Mouse (Mus musculus) frontal cortex, postnatal 14 days (tissue): ENCODE results near the gene Coq2.

Experiments used
- DNase-seq, 2 experiments: peaks; one replicate each; pipeline ENCODE4 v3.0.0; 2022; ENCODE audit warnings: low spot score in 2 of 2

The Coq2 gene

DNA sequence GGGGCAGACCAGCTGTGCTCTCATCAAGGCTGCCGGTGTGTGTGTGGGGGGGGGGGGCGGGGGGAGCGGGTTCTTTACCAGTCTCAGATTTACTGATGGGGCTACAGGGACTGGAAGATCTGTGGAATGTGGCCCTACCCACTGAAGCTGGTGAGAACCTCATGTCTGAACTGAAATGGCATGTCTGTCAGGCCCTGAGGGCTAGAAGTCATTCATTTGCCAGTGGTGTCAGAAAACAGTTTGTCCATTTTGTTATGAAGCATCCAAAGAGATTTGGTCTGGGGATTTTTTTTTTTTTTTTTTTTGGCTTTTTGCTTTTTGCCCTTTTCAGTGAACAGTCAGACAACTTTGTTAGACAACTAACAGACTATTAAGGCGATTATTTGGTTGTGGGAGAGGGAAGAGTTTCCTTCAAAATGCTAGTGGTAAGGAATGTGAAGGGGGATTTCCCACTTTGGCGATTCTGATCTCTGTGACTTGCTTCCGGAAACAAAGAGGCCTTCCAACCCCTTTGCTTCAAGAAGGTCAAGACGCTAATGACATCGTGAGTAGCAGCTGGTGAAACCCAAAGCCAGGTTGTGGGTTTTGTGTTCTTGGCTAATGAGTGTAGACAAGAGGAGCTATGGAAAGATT is 52.9 kb downstream of the Coq2 start:
- no peak for DNase-seq

DNA sequence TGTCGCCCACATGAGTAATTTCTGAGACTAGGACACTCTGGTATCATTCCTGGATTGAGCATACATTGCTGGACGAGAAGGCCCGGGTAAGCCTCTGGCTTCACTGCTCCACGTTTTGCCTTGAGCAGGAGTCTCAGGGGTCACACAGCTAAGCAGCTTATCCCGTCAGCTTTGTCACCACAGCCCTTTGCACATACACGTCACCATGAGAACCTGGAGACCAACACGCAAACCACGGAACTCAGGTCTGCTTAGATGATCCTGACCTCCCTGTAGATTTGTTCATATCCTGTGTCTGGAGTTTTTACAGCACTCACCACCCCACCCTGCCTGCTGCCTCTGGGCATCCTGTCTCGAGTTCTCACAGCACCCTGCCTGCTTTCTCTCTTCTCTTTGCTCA is 54.0 kb downstream of the Coq2 start:
- DNase-seq, result no peak

DNA sequence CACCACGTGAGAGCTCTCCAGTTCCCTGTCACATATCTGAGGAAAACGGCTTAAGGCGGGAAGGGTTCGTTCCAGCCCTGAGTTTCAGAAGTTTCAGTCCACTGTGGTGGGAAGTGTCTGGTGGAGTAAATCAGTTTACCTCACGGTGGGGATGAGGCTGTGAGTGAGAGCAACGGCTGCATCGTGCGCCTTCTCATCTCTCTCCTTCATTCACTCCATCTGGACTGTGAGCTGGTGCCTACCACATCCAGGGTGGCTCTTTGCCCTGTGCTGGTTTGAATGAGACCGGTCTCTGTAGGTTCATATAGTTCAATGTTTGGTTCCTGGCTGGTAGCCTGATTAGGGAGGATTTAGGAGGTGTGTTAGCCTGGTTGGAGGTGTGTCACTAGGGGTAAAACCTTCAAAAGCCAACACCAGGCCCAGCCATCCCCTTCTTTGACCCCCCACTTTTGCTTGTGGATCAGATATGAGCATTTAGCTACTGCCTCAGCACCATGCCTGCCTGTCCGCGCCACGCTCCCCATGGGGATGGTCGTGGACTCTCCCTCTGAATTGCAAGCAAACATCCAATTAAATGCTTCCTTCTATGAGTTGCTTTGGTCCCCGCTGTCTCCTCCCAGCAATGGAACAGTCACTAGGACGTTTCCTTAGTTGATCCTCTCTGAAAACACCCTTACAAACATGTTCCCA is 55.2 kb downstream of the Coq2 start:
- no peak for DNase-seq

DNA sequence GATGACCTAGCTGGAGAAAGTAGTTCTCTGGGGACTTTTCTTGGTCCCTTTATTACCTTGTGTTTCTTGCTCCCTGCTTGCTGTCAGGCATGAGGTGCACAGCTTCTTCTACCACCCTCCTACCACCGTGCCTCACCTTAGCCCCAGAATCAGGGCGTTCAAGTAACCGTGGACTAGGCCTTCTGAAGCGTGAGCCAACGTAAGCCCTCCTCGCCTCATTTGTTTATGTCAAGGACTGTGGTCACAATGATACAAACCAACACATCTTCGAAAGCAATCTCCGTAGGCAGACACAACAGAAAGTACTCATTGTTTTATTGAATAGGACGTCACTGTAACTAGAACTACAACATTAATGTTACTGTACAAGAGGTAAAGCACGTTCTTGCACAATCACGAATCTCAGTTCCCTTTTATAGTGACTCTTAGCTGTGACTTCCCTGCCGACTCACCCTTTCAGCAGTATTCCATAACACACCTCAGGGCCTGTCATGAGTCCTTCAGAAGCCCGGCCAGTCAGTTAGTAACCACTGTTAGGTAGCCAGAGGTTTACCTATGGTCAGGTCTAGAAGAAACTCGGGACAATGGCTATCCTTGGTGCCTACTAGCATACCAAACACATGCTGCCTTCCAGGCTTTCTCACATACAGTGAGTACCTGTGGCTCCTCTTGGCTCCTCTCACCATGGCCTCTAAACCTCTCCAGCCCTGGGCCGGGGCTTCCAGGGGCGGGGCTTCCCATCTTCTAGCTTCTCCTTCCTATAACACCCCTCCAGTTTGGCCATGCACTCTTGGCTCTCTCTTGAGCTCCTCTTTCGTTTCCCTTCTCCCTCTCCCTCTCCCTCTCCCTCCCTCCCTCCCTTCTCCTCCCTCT is 60.8 kb downstream of the Coq2 start:
- no peak for DNase-seq

DNA sequence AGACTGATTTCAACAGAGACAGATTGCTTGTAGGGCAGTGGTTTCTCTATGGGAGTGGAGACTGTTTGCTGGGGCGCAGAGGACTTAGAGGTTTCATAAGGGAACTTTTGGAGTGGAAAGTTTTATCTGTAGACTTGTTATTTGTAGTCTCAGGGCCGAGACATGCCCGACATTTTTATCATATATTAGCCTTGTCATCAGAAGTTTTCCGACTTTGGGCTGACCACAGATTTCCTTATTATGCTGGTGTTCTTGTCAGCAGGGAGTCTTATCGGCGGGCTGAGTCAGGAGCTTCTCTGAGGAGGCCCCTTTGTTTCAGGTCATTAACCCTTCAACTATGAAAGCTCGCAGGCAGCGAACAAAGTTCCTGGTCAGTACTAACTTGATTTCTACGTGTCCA is 67.1 kb downstream of the Coq2 start:
- DNase-seq, result no peak

DNA sequence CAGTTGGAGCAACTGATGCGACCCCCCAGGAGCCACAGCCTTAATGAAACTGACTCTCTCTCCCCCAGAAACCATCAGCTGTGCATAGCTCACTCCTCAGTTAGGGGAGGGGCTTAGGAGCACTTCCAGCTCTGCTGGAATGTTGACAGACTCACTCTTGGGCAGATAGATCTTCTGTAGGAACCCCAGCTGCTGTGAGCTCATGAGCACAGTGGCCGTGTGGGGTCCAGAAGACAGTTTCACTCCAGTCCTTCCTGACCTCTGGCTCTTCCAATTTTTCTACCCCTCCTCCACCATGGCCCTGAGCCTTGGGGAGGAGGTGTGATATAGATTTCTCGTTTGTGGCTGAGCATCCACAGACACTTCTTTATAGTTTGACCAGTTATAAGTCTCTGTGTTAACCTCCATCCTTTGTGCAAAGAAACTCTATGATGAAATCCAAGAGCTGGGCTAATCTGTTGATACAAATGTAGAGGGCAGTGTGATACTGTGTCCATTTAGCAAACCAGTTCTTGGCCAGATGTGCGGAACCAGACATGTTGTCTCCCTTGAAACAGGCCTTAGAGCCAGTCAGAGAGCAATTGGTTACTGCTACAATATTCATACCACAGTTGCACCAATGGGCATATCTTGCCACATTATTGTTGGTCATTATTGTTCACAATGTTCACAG is 67.7 kb downstream of the Coq2 start:
- DNase-seq, result no peak

DNA sequence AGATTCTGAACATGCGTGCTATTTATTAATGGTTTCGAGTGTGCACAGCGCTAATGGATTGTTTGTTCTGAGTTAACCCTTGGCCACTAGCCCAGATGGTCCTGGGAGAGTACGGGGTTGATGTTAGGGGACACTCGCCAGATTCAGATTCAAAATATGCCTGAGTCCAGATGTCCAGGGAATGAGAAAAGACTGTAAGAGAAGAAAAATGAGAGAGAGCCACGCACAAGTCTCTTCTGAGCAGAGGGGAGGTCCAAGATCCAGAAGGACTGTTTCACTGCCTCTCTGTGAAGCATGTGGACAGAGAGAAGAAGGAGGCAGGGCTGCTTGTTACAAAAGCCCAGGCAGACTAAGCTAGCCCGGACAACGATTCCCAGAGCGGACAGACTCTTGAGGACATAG is 69.1 kb downstream of the Coq2 start:
- no peak for DNase-seq
